Mouse (Mus musculus) small intestine, adult 2 months (tissue): ENCODE data around the gene Eftud2. TPM values are rescaled to one million over a fixed set of nuclear protein-coding genes. Genes with fewer than 3 reads are reported as not detected.

Experiments used
- H3K27ac ChIP-seq: fragments of 200-500 bp; 2 replicates; pipeline ENCODE4 v1.5.1; 2012; ENCODE audit warnings: low read depth, low read length, control low read depth, inconsistent platforms; ENCODE audit not compliant: insufficient read depth
- H3K27me3 ChIP-seq: fragments of 200-500 bp; 2 replicates; pipeline ENCODE4 v1.6.1; 2012; ENCODE audit warnings: mild to moderate bottlenecking, moderate library complexity, low read length, inconsistent platforms; ENCODE audit not compliant: control insufficient read depth, insufficient read depth
- H3K36me3 ChIP-seq: fragments of 200-500 bp; 2 replicates; pipeline ENCODE4 v1.6.1; 2012; ENCODE audit warnings: mild to moderate bottlenecking, low read length, control low read depth, inconsistent platforms; ENCODE audit not compliant: control insufficient read depth, insufficient read depth
- H3K4me1 ChIP-seq: fragments of 200-500 bp; 2 replicates; pipeline ENCODE4 v1.6.1; 2012; ENCODE audit warnings: low read length, inconsistent platforms, mixed read lengths; ENCODE audit not compliant: control insufficient read depth, insufficient read depth, insufficient read length
- H3K4me3 ChIP-seq: fragments of 200-500 bp; 2 replicates; pipeline ENCODE4 v1.5.1; 2012; ENCODE audit warnings: low read depth, mild to moderate bottlenecking, control low read depth, inconsistent platforms, low read length, moderate library complexity
- CTCF ChIP-seq: fragments of 200-500 bp; IDR thresholded peaks from 2 replicates; pipeline ENCODE4 v1.5.1; 2012; ENCODE audit warnings: low read depth, mild to moderate bottlenecking, control low read depth, inconsistent platforms, low read length, moderate library complexity, mixed read lengths; ENCODE audit not compliant: insufficient replicate concordance, insufficient read length; ENCODE audit errors: extremely low read depth
- POLR2A ChIP-seq: fragments of 200-500 bp; IDR thresholded peaks from 2 replicates; pipeline ENCODE4 v1.6.1; 2012; ENCODE audit warnings: low read depth, mild to moderate bottlenecking, control low read depth, inconsistent platforms, low read length, moderate library complexity
- WGBS: fragments of 180-500 bp; shearing (Covaris S2); methylation state at CpG from one replicate; pipeline ENCODE4 v1.1.7; 2018; 5-methylcytosine and 5-hydroxymethylcytosine counted together
- polyA plus RNA-seq: library from polyadenylated mRNA; depleted of rRNA; stranded (reverse); fragments of >200 nt; gene quantifications from 2 replicates; pipeline ENCODE4 v1.2.3, GENCODE M21; 2012

The Eftud2 gene
- polyA plus RNA-seq, 1 experiment = 57.1 TPM

GRCm38 (mm10) chr11:102894716-102895115 is 13.9 kb upstream of the Eftud2 start:
- peaks cover 7% of the 10 kb centered on the region; the same call in 1 of the 2 replicates for H3K4me1 ChIP-seq
- H3K36me3 ChIP-seq = no peaks in the 10 kb centered on the region
- no peaks in the 10 kb centered on the region for H3K27me3 ChIP-seq
- TF ChIP-seq CTCF (no peak), POLR2A (no peak)
- 92% methylated on average over 4 of the region's 4 CpGs for WGBS
- H3K27ac ChIP-seq = no peak overlapping the region
- H3K4me3 ChIP-seq = no peak overlapping the region

DNA sequence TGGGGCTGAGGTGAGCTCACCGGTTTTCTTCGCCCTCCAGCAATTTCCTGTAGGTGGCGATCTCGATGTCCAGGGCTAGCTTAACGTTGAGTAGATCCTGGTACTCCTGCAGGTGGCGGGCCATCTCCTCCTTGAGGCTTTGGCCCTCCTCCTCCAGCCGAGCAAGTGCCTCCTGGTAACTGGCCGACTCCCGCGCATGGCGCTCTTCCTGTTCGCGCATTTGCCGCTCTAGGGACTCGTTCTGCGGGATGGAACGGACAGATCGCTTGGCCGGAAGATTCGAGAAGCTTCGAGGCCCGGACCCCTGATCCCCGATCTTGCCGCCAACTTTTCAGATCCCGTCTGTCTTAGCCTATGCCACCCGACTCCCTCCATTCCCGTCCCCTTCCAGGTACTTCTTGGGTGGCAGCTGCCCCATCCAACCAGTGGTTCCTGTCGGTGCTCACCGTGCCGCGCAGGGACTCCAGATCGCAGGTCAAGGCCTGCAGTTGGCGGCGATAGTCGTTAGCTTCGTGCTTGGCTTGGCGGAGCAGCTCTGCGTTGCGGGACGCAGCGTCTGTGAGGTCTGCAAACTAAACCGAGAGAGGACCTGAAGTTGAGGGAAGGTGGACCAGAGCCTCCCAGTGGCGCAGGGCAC is 12.3 kb upstream of the Eftud2 start:
- no peaks in the 10 kb centered on the region for H3K36me3 ChIP-seq
- H3K27me3 ChIP-seq = no peaks in the 10 kb centered on the region
- 3% methylated on average over 43 of the region's 43 CpGs for WGBS
- no peak overlapping the region for H3K27ac ChIP-seq
- peak overlapping the region; percentile 62 for H3K4me3 ChIP-seq
- TF ChIP-seq POLR2A = no peak
- peak; percentile 91 for TF ChIP-seq CTCF
- H3K4me1 ChIP-seq = peaks cover 7% of the 10 kb centered on the region; the same call in 1 of the 2 replicates

- Histone ChIP-seq H3K27me3 (no peaks in the 10 kb centered on the region), H3K27ac (no peak overlapping the region), H3K4me3 (no peak overlapping the region), H3K36me3 (no peaks in the 10 kb centered on the region), H3K4me1 (peaks cover 10% of the 10 kb centered on the region; the same call in 1 of the 2 replicates)
- 73% methylated on average over 5 of the region's 5 CpGs for WGBS
- TF ChIP-seq POLR2A (no peak), CTCF (no peak)
These were observed 9.3 kb upstream of the Eftud2 start for GRCm38 (mm10) chr11:102890096-102890495.

DNA sequence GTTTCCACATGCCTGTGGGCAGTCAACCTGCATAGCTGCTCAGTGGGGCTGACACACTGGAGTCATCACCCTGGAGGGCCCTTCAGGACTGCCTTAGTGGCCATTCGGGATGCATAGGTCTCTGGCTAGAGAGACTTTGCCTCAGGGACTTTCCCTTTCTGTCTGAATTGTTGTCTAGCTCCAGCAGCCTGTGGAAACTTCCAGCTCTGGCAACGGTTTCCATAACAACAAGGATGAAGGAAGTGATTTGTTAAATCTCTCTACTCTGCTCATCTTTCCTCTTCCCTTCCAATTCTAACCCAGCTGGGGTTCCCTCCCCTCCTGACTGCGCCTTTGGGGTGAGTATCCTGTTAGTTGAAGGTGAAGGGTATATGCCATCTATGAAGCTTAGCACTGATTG is 7.3 kb upstream of the Eftud2 start:
- TF ChIP-seq POLR2A (no peak), CTCF (no peak)
- Histone ChIP-seq H3K27me3 (no peaks in the 10 kb centered on the region), H3K4me1 (peaks cover 5% of the 10 kb centered on the region; the same call in 1 of the 2 replicates), H3K4me3 (no peak overlapping the region), H3K27ac (no peak overlapping the region), H3K36me3 (no peaks in the 10 kb centered on the region)
- WGBS = 46% methylated on average over 3 of the region's 3 CpGs

DNA sequence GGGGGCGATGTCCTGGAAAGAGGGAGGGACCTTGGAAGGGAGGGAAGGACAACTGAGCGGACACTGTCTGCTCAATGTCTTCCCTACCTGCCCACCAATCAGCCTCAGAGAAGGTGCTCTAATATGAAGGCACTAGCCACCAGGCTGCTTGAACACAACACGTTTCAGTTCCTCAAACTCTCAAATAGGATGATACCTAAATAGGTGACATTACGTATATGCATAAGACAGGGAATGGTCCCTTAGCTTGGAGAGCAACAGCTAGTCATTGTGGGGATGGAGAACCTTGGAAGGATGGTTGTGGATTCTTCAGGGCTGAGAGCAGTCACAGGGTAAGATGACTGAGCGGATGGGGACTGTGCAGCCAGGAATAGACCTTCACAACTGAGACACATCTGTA is 6.6 kb upstream of the Eftud2 start:
- H3K36me3 ChIP-seq = no peaks in the 10 kb centered on the region

GRCm38 (mm10) chr11:102884616-102885219 is 3.9 kb upstream of the Eftud2 start, which contains the start of gene Fam187a:
TSS of gene Fam187a (plus strand) at chr11:102885169.
- Histone ChIP-seq H3K4me3 (no peak within 1 kb of the TSS), H3K4me1 (peaks cover 10% of the 10 kb centered on the region; the same call in 1 of the 2 replicates), H3K36me3 (no peaks in the 10 kb centered on the region), H3K27ac (no peak within 1 kb of the TSS), H3K27me3 (no peaks in the 10 kb centered on the region)
- no peak for TF ChIP-seq CTCF
- no peak for TF ChIP-seq POLR2A
- WGBS = 21% methylated on average over 10 of the region's 10 CpGs

More for the DNA sequence above, 6.6 kb upstream of the Eftud2 start:
- 75% methylated on average over 5 of the region's 5 CpGs for WGBS
- no peaks in the 10 kb centered on the region for H3K27me3 ChIP-seq
- no peak overlapping the region for H3K27ac ChIP-seq
- TF ChIP-seq CTCF (no peak), POLR2A (no peak)
- H3K4me1 ChIP-seq = peaks cover 4% of the 10 kb centered on the region; the same call in 1 of the 2 replicates
- no peak overlapping the region for H3K4me3 ChIP-seq

GRCm38 (mm10) chr11:102881314-102882198 is 771 bp upstream of the Eftud2 start:
- TF ChIP-seq POLR2A (no peak), CTCF (no peak)
- 10% methylated on average over 13 of the region's 13 CpGs for WGBS
- H3K27ac ChIP-seq = no peak overlapping the region

More at GRCm38 (mm10) chr11:102881314-102882198, 771 bp upstream of the Eftud2 start:
- Histone ChIP-seq H3K4me1 (peaks cover 10% of the 10 kb centered on the region; the same call in 1 of the 2 replicates), H3K27me3 (no peaks in the 10 kb centered on the region), H3K4me3 (peak overlapping the region; percentile 85), H3K36me3 (peaks cover 8% of the 10 kb centered on the region)
